Mouse (Mus musculus): Measurements from ENCODE around the gene Ing3. TPM values are rescaled to one million over a fixed set of nuclear protein-coding genes. Genes with fewer than 3 reads are reported as not detected.
A peak's percentile ranks its signal among the peaks of the same experiment; 100 is the strongest.

The Ing3 gene
- total RNA-seq (2021), result 10 to 100 TPM; 24.4 to 25.9 TPM
- long read RNA-seq, experiment 1, partial matches to known transcripts, result 2 of 6 reads
- long read RNA-seq, experiment 1, other reads (novel, unspliced or antisense), result 0 of 6 reads
- long read RNA-seq, experiment 2, partial matches to known transcripts, result 1 of 1 reads
- long read RNA-seq, experiment 2, other reads (novel, unspliced or antisense), result 0 of 1 reads

DNA sequence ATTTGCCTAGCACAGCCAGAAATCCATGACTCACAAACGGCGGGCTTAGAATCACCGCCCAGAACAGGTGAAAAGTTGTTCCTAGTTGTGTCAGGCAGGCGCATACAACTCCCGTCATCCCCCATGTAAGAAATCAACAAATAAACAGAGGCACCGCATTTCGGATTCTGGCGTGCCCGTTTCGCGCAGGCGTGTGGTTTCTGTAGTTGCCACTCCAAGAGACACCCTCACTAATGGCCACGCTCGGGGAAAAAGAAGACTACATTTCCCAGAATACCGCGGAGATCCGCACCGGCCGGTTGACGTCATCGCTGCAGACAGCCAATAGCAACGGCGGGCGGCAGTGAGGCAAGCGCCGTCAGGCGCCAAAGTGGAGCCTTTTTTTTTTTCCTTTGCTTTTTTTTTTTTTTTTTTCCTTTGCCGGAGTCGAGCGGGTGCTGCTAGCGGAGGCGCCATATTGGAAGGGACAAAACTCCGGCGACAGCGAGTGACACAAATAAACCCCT lies at the start of gene Ing3:
Ing3 (plus strand) TSS at position 346 of the 506 bp plus-strand sequence.
- DNase-seq (ENCODE audit: low spot score in 2 of 2), result peak; percentile 97 to 100

DNA sequence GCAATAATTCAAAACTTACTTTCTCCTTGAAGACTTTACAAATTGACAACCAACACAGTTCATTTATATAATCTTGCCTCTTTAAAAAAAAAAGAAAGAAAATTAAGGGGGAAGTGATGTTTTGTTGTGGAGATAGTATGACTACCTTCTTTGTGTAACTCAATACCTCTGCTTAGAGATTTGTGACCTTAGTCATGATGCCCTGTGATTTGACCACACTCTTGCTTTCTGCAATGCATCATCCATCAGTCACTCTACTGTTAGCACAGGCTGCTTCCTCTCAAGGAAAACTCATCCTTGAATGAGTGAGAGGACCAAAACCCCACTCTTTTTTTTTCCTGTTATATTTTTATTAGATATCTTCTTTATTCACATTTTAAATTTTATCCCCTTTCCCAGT lies 39.7 kb upstream of the Ing3 start:
- DNase-seq (ENCODE audit: low spot score in 2 of 2), result no peak

DNA sequence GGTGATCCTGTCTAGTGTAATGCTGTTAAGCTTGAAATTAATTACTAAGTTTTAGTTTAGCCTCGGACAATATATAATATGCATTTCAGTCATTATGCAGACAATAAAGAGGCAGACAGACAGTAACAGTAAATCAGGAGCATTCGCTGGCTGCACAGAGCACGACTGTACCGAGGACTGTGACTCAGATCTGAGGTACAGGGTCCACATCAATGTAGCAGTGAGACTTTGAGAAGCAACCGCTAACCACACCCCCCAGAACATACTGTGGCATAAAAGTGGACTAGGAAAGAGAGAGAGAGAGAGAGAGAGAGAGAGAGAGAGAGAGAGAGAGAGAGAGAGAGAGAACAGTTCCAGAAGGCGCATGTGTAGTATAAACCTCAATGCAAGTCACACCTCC lies 38.6 kb upstream of the Ing3 start:
- no peak for DNase-seq (ENCODE audit: low spot score in 2 of 2)

DNA sequence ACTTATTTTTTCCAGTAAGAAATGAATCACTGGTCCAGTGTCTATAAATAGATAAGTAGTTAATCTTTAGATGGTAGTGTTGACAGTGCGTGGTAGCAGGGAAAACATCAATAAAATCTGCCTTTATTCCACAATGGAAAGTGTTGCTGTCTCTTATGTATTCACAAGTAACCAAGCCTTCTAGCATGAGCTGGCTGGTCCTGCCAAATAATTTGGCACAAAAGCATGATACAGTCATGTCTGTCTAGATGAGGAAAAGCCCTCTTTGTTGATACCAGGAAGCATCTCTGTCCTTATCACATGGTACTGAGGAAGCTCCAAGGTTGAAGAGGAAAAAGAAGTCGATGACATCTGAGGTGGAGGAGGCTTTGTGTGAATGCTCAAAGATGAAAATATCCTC lies 32.8 kb upstream of the Ing3 start:
- DNase-seq (ENCODE audit: low spot score in 2 of 2), result no peak

DNA sequence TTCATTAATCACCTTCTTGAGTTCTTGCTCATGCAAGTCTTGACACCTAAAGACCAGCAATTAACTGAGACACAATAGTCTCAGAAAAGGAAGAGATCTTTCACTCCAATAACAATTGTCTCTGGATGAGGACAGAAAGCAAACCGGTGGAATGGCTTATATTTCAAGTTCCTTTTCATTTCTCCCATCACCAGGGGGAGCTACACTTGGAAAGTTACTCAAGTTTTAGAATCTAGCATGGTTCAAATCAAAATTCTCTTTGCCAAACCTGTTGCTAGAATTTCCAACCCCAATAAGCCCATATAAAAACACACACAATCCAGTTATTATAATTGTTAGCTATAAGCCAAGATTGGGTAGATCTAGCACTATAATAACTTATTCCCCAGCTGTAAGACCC lies 25.2 kb upstream of the Ing3 start:
- DNase-seq (ENCODE audit: low spot score in 2 of 2), result no peak

DNA sequence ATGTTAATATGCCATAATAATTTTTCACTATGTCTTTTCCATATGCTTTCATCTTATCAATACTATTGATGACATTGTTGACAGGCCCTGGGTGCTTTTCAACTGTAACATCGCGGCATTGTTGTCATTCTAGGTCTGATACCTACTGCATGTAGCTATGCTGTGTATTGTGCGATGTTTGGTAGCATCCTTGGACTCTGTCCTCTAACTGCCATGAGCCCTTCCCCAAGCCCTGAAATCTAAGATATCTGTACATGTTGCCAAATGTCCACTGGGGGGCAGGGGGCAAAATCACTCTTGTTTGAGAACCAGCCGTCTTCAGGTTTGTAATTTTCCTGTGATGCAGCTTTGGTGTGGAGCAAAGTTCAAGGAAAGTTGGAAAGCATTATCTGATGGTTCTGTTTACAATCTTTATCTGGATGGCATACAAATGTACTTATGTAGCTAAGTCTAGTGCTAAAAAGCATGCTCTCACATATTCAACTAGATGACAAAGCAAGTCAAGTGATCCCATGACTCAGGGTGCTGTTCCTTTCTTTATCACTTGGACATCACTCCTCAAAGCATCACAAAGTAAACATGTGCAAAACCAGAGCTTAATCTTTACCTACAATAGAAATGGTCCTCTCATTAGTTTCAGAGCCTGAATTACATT lies 11.3 kb upstream of the Ing3 start:
- DNase-seq (ENCODE audit: low spot score in 2 of 2), result no peak

DNA sequence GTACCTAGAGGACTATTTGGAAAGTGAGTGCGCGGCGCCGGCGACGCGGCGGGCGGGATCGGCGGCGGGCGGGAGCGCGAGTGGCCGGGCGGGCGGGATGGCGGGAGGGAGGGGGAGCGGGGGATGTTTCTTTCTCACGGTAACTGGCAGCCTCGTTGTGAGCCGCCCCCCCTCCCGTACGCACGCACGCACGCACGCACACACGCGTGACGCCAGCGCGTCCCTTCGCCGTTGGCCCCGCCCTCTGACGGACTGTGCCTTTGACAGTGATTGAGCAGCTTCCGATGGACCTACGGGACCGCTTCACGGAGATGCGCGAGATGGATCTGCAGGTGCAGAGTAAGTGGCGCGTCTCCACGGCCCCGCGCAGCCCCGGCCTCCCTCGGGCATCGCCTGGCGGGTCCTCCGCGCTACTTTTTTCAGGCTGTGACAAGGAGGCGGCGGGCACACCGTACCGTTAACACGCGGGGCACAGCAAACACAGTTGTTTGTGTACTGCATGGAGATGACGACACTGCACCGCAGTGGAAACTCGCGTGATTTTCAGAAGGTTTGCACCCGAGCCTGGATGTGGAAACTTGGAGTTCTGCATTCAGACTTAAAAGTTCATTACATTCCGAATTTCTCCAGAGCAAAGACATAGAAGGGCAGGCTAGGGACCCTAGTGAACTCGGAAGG lies 539 bp downstream of the Ing3 start:
- DNase-seq (ENCODE audit: low spot score in 2 of 2), result peak; percentile 95 to 98

DNA sequence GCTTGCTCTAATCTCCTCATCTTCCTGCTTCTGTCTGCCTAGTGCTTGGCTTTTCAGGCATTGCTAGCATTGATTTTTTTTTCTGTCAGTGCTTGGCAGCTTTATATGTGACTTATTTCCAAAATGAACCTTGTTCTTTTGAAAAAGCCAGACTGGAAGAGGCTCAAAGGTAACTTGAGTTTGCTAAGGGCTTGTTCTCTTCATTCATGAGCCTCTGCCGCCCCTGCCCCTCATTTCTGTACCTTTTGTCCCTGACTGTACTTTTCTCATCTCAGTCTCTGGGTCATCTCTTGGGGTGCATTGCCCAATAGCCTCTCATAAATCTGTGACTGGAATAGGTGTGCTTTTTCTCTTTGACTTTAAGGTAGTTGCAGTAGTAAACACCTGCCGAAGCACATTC lies 1.3 kb downstream of the Ing3 start:
- DNase-seq (ENCODE audit: low spot score in 2 of 2), result peak in 1 of 2 experiments; percentile 8

DNA sequence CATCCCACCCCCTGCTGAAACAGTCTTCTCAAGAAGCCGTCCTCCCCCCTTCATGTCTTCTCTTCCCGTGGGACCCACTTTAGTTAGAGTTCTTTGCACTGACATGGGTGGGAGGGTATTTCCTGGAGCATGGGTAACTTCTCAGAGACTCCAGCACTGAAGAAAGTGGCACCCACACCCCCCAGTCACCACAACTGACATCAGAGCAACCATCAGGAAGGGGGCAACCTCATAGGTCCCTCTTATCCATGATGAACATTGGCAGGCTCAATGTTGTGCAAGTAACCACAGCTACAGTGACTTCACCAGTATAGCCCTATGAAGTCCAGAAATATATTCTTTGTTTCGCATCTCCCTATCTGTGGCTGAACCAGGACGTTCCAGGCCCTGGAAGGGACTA lies 6.1 kb downstream of the Ing3 start:
- no peak for DNase-seq (ENCODE audit: low spot score in 2 of 2)

DNA sequence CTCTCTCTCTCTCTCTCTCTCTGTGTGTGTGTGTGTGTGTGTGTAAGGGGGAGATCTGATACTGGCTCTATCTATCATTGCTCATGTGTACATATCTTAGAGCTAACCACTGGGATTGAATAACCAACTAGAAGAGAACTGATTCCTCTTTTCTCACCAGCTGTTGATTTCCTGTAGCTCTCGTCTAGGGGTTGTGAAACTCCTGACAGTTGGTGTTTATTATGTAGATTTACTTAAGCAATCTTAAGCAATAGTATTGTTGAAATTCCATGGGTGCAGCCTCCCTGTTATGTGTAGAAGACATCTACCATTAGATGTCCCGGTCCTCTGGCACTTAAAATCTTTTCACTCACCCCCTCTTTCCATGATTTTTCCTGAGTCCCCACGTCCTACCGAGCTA lies 9.6 kb downstream of the Ing3 start:
- DNase-seq (ENCODE audit: low spot score in 2 of 2), result no peak

DNA sequence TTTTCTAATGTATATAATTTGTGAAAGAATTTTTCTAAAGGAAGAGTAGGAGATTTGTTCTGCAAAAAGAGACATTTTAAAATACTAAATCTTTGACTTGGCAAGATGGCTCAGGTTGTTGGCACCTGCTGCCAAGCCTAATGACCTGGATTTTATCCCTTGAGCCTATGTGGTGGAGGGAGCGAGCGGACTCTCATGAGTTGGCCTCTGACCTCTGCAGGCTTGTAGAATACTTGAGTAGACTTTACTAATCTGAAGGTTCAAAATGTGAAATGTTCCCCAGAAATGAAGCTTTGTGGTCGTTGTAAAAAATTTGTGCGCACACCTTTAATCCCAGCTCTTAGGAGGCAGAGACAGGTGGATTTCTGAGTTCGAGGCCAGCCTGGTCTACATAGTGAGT lies 10.5 kb downstream of the Ing3 start:
- DNase-seq (ENCODE audit: low spot score in 2 of 2), result no peak

DNA sequence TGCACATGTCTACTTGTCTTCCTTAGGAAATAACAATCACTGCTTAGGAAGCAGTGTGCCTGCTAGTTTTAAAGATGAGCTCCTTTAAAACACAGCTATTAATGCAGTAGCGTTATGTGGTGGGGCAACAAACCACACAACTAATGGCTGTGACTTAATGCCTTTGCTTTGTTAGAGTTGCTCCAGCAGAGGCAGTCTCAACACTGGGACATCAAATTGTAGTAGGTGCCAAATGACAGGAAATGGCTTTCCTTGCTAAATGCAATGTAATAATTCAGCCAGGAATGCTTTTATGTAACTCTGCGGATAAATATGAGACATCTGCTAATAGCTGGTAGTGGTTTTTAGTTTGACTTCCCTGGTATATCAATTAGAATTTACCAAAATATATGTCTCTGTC lies 28.2 kb downstream of the Ing3 start:
- no peak for DNase-seq (ENCODE audit: low spot score in 2 of 2)

DNA sequence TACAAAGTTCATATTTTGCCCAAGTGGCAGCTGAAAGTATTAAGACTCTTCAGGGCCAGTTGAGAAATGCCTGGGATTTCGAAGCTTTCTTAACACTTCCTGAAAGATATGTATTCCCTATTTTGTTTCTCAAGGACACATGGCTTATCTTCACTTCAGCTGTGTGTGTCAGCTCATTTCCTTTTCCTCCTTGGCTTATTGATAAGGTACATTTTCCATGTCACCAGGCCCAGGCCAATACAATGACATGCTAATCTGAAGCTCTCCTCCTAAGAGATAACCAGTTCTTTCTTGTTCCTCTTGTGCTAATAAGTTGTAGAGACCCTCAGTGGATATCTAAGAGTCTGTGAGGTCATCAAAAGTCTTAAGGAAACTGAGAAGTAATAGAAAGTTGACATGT lies 31.7 kb downstream of the Ing3 start:
- DNase-seq (ENCODE audit: low spot score in 2 of 2), result no peak

DNA sequence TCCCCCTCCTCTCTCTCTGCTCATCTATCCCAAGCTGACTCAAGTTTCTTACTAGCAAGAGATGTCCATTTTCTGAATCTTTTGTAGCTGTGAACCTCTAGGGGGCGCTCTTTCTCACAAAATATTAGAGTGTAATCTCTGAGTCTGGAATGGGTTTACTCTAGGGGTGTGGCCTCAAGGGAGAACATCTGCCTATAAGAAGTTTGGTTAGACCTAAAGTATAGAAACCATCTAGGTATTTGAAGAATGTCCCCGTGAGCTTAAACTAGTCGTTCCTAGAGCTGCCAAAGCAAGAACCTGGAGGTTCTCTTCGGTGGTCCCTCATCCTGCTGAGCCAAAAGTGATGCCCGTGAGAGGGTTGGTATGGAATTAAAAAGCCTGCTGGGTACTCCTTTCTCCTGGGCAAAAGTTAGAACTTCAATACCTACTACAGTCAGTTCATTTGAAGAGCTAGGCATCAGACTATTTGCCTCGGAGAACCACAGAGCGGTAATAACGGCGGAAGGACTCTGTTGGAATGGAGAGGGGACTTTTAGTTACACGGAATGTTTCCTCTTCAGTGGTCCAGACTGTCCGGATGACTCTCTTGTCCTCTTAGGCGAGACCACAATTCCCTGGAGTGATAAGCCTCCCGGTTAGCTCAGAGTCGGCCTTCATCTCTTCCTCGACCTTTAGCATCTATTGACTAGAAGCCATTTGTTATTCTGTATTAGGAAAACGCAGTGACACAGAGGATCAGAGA lies 35.8 kb downstream of the Ing3 start:
- DNase-seq (ENCODE audit: low spot score in 2 of 2), result peak; percentile 28 to 82

DNA sequence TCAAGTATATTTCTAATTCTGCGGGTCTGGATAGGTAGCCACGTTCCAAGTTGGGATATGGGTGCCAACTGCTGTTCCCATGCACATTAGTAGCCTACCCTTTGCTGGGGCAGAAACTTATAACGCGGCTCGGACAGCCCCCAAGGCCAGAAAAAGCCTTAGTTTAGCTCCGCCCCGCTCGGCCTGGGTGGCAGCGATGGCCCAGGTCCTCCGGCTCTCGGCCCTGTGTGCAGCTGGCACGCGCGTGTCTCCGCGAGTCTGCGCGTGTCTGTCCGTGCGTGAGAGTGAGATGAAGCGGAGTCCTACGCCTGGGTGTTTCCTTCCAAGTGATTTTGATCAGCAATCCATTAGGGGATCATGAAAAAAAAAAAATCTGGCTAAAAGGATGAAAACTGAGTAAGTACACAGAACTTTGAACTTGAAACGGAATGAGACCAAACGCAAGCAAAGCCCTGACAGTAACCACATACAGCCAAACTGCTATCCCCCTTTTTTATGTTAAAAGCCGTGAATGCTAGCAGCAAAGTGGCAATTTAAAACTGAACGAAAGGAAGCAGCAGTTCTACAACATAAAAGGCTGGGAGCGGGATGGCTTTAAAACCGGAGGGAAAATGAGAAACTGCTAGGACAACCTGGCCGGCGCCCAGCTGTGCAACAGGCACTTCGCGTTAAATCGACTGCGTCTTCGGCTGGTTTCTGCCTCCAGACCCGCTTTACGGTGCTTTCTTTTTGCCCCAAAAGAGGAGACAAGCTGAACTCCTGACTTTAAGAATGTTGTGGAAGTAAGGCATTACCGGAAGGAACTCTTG lies 36.6 kb downstream of the Ing3 start, which contains the start of gene Cped1:
Cped1 (plus strand) TSS at position 185 of the 809 bp plus-strand sequence.
- DNase-seq (ENCODE audit: low spot score in 2 of 2), result no peak

DNA sequence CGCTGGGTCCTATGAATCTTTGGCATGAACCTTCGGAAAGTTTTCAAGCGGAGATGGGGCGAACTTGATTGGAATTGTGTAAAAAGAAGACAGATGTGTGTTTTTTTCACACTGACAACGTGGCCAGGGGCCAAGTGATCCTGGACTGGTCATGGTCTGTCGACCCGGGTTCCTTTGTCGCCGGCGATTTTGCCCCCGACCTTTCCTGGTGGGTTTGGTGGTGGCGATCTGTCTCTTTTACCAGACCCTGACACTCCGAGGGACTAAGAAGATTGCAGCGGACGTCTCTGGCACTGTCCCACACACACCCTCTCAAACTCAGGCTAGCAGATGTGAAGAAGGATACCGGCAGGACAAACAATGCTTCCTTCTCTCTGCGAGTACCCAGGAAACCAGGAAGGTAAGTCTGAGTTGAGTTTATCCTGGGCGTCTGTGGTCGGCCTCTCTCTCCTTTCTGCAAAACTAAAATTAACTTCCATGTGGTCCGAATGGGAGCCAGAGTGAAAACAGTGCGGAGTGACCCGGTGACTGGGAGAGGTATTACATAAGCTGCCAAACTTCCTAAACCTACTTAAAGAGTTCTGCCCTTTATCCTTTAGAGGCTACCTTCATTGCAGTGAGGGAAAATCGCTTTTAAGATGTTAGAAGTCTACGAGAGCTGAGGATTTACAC lies 37.4 kb downstream of the Ing3 start:
- DNase-seq (ENCODE audit: low spot score in 2 of 2), result no peak

DNA sequence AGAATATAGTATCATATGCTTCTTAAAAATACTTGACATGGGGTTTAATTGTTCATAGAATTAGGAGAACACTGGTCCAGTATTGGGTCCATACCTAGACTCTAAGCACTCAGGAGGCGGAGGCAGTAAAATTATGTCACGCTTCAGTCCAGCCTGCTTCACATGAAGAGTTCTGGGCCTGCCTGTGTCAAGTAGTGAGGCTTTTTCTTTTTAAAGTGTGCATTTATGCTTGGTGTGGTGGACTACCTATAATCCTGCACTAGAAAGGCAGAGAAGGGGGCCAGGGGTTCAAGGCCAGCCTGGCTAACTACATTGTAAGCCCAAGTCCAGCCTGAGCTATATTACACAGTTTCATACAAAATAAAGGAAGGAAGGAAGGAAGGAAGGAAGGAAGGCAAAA lies 38.2 kb downstream of the Ing3 start:
- DNase-seq (ENCODE audit: low spot score in 2 of 2), result no peak

DNA sequence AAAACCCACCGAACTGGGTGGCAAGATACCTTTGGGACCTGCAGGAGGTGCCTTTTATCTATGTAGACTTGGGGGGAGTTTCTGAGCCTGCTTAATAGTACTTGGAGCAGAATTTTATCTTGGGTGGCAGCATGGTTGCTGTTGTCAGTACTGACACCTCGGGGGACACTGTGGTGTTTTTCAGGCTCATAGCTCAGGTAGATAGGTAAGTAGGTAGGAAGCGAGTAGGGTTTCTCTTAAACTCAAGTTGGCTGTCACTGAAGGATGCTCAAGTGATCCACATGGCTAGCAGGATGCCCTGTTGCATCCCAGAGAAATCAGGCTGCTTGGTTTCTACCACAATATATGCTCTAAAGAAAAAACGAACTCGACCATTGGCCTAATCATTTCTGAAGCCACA lies 38.9 kb downstream of the Ing3 start:
- no peak for DNase-seq (ENCODE audit: low spot score in 2 of 2)

DNA sequence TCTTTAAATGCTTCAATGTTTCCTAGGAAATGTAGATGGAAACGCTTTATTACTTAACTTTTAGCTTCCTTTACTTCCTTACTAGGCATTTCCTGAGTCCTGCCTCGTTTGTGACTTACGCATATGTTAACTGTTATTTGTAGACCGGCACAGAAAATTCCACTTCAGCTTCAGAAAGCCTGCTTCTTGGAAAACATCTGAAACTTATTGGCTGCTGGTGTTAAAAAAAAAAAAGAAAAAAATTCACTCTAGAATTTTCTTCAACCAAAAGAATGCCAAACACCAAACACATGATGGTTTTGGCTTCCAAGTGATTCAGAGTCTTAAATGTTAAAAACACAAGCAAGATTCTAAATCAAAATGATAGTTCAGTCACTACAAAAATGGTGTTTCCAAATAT lies 39.7 kb downstream of the Ing3 start:
- DNase-seq (ENCODE audit: low spot score in 2 of 2), result no peak
